Mouse (Mus musculus) kidney, adult 2 months (tissue): ENCODE results near the gene Zfp423.

Experiments
- CTCF ChIP-seq: fragments of 200-500 bp; conservative IDR thresholded peaks from 2 replicates; pipeline ENCODE4 v1.5.1; 2011; ENCODE audit warnings: low read depth, mild to moderate bottlenecking, control low read depth, low read length, moderate library complexity, mixed read lengths; ENCODE audit not compliant: insufficient read depth, insufficient read length
- POLR2A ChIP-seq: fragments of 200-500 bp; IDR thresholded peaks from one replicate; pipeline ENCODE4 v1.6.1; 2011; ENCODE audit warnings: low read depth, low read length, control low read depth

- no peak for TF ChIP-seq CTCF
- TF ChIP-seq POLR2A: no peak
Measured at GRCm38 (mm10) chr8:87835411-87835821, 124.0 kb downstream of the Zfp423 start.
